Mouse (Mus musculus) brain, embryonic 14.5 days (tissue): ENCODE measurements around the gene Atg2a. TPM values are rescaled to one million over a fixed set of nuclear protein-coding genes. Genes with fewer than 3 reads are reported as not detected.
A peak's percentile ranks its signal among the peaks of the same experiment; 100 is the strongest.

Source experiments
- DNase-seq: peaks from one replicate; pipeline ENCODE4 v3.0.0-alpha.2; 2011; ENCODE audit warnings: low read depth
- CTCF ChIP-seq: fragments of 200-500 bp; IDR thresholded peaks from 2 replicates; pipeline ENCODE4 v1.5.1; 2012; ENCODE audit warnings: inconsistent platforms, mild to moderate bottlenecking, moderate library complexity, borderline replicate concordance; ENCODE audit not compliant: insufficient read depth, insufficient read length; ENCODE audit errors: extremely low read depth
- POLR2A ChIP-seq: fragments of 200-500 bp; IDR thresholded peaks from 2 replicates; pipeline ENCODE4 v1.6.1; 2012; ENCODE audit warnings: mild to moderate bottlenecking, inconsistent platforms, borderline replicate concordance; ENCODE audit not compliant: poor library complexity, insufficient read depth, insufficient read length, severe bottlenecking; ENCODE audit errors: extremely low read depth
- polyA plus RNA-seq: library from polyadenylated mRNA; depleted of rRNA; stranded (reverse); fragments of >200 nt; gene quantifications from 2 replicates; pipeline ENCODE4 v1.2.3, GENCODE M21; 2012

Atg2a gene
- polyA plus RNA-seq, 1 experiment, result 28.9 TPM

GRCm38 (mm10) chr19:6247526-6248300 lies 6.2 kb downstream of the Atg2a start:
- no peak for DNase-seq
- TF ChIP-seq CTCF, result no peak
- TF ChIP-seq POLR2A, result no peak

- no peak for TF ChIP-seq CTCF
- TF ChIP-seq POLR2A, result no peak
Measured at GRCm38 (mm10) chr19:6253021-6253420, 11.6 kb downstream of the Atg2a start.

GRCm38 (mm10) chr19:6260428-6260827 lies 19.0 kb downstream of the Atg2a start:
- DNase-seq, result peak; percentile 16
- TF ChIP-seq POLR2A (no peak), CTCF (peak; percentile 38; the same call in 1 of the 2 replicates)

More at GRCm38 (mm10) chr19:6253021-6253420, 11.6 kb downstream of the Atg2a start:
- no peak for DNase-seq

- DNase-seq, result no peak
- no peak for TF ChIP-seq POLR2A
- TF ChIP-seq CTCF, result peak; percentile 46; the same call in 1 of the 2 replicates
Measured at GRCm38 (mm10) chr19:6260946-6261345, 19.5 kb downstream of the Atg2a start.

GRCm38 (mm10) chr19:6261379-6261778 lies 19.9 kb downstream of the Atg2a start:
- no peak for DNase-seq
- TF ChIP-seq CTCF, result no peak
- no peak for TF ChIP-seq POLR2A

- DNase-seq, result peak; percentile 58
- TF ChIP-seq POLR2A (no peak), CTCF (peak; percentile 87)
Measured at GRCm38 (mm10) chr19:6262222-6262621, 20.8 kb downstream of the Atg2a start.

GRCm38 (mm10) chr19:6262839-6263433 lies 21.5 kb downstream of the Atg2a start:
- no peak for DNase-seq
- TF ChIP-seq POLR2A (no peak), CTCF (no peak)

GRCm38 (mm10) chr19:6264200-6264599 lies 22.7 kb downstream of the Atg2a start:
- TF ChIP-seq POLR2A (no peak), CTCF (no peak)
- no peak for DNase-seq

GRCm38 (mm10) chr19:6264945-6265344 lies 23.5 kb downstream of the Atg2a start:
- TF ChIP-seq CTCF (no peak), POLR2A (no peak)

GRCm38 (mm10) chr19:6265727-6266182 lies 24.3 kb downstream of the Atg2a start:
- DNase-seq, result no peak
- no peak for TF ChIP-seq CTCF
- no peak for TF ChIP-seq POLR2A

More at GRCm38 (mm10) chr19:6264945-6265344, 23.5 kb downstream of the Atg2a start:
- no peak for DNase-seq

- peak; percentile 7 for DNase-seq
- TF ChIP-seq POLR2A, result no peak
- no peak for TF ChIP-seq CTCF
Measured at GRCm38 (mm10) chr19:6267306-6268169, 26.1 kb downstream of the Atg2a start.

GRCm38 (mm10) chr19:6268170-6268528 lies 26.7 kb downstream of the Atg2a start:
- TF ChIP-seq POLR2A (no peak), CTCF (peak; percentile 94)
- DNase-seq, result peak; percentile 94
